Mouse (Mus musculus) C2C12 (cell line): ENCODE measurements at regions not wholly inside any gene's neighbourhood (a gene's known extent, or its start where the extent isn't known, plus 50 kb on each side); places are given as distances from the start of the nearest gene placed in this dataset.

Source experiments
- CEBPB ChIP-seq: IDR thresholded peaks from one replicate; pipeline ENCODE4 v1.6.1; 2011; ENCODE audit warnings: low read depth, mild to moderate bottlenecking, control low read depth, moderate library complexity
- CTCF ChIP-seq: IDR thresholded peaks from one replicate; pipeline ENCODE4 v1.5.1; 2011; ENCODE audit not compliant: control insufficient read depth, insufficient read depth, insufficient read length
- MAX ChIP-seq: IDR thresholded peaks from one replicate; pipeline ENCODE4 v1.6.1; 2011; ENCODE audit warnings: mild to moderate bottlenecking, control low read depth
- MYOD1 ChIP-seq: IDR thresholded peaks from one replicate; pipeline ENCODE4 v1.6.1; 2011; ENCODE audit warnings: low read depth; ENCODE audit not compliant: control insufficient read depth, insufficient read length
- USF1 ChIP-seq: IDR thresholded peaks from one replicate; pipeline ENCODE4 v1.6.1; 2011; ENCODE audit warnings: low read depth, mild to moderate bottlenecking, control low read depth, moderate library complexity

DNA sequence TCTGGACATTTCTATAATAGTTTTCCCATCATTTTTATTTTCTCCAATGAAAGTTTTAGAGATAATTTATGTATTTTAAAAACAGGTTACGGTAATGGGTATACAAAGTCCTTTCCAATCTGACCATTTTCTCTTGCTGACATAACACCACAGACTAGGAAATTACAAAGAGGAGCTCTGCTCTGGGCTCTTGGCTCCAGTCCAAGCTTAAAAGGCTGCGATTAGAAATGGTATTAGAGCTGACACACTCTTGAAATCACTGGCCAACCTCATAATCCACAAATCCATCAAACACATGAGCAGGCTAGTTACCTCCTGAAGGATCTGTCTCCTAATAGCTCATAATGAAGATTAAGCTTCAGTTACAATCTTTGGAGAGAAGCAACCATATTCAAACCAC lies 140.3 kb downstream of the Cxcl12 start:
- TF ChIP-seq CTCF (no peak), MYOD1 (no peak), MAX (no peak), USF1 (no peak), CEBPB (no peak)
